In the genomic region with DNA sequence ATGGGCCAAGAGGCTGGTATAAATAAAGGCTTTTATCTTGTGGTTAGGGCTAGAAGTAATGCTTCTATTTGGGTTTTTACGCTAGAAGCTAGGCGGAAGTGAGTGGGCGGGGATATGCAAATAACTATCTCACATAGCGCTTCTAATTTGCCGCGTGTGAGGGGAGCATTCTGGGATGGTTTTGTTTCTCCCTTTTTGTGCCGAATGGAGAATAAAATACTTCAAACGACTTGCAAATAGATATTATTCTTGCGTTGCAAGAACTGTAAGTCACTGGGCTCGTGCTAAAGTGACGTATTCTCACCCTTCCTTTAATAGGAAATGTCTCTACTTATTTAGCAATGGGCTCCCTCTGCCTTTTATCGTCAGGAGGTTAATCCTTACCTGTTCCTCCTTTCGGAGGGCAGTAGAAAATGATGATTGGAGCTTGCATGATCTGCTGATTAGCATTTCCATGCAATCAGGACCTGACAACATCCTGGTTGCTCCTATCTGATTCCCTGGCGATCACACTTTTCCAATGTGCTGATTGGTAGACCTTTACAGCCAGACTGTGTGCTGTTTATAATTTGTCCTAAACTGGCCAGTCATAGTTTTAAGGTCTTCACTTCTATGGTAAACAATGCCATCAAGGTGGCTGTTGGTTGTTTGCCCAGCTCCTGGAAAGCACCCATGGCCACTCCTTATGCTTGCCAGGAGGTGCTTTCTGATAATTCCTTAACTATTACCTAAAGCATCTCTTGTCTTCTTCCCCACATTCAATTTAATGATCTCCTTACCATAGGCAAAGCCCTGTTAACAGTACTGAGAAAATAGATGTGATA, we compare ENCODE assay signal across 7 mouse cellular contexts. TPM values are rescaled to one million over a fixed set of nuclear protein-coding genes. Genes with fewer than 3 reads are reported as not detected.
A peak's percentile ranks its signal among the peaks of the same experiment; 100 is the strongest.
DNase-seq lines count a peak whose midpoint lies in the region; ATAC-seq and TF ChIP-seq lines count a peak whose summit lies in the region.

No protein-coding gene starts in this region.

- peak overlapping the region; percentile 99 for H3K27ac ChIP-seq in cortical plate, adult 2 months (ENCODE audit: insufficient read depth, low read length)

- peak overlapping the region; percentile 18 for H3K4me3 ChIP-seq in cortical plate, adult 2 months (ENCODE audit: insufficient read depth, low read length)

- peaks cover 4% of the 10 kb centered on the region for H3K4me1 ChIP-seq in cortical plate, adult 2 months (ENCODE audit: control insufficient read depth, insufficient read depth, low read length)

- ATAC-seq in megakaryocyte progenitor cell, adult 5-6 weeks (replicated peaks; ENCODE audit: poor library complexity): peak; percentile 68

- TF ChIP-seq POLR2A in cortical plate, adult 2 months (IDR thresholded peaks at IDR 0.05; ENCODE audit: extremely low read depth, insufficient read depth, low read length): peak; percentile 84; the same call in 1 of the 2 replicates

- intact Hi-C loops in left cerebral cortex, postnatal 14 days (cut with DNase I): no loop called here

- TF ChIP-seq CTCF in cortical plate, adult 2 months (IDR thresholded peaks at IDR 0.05; ENCODE audit: extremely low read depth, insufficient read depth, low read length): no peak

- DNase-seq in adrenal gland, adult (ENCODE audit: inconsistent age in 2 of 2, low spot score in 1 of 2): peak; percentile 86 to 97
- peak; percentile 71 to 75 for DNase-seq in gastrocnemius, adult 8-10 months (ENCODE audit: low spot score in 2 of 2)
- DNase-seq in induced T-regulatory cell, adult 2 months (ENCODE audit: low read depth): peak; percentile 99
- DNase-seq in left cerebral cortex, postnatal 14 days (ENCODE audit: low spot score in 2 of 2): peak; percentile 89 to 97
- DNase-seq in right cerebral cortex, postnatal 10 days (ENCODE audit: low spot score in 2 of 2): peak; percentile 93 to 94

RNA-seq across cellular contexts. Expression of gene Tmem107, which starts 2.7 kb away (rescaled TPM):
- polyA plus RNA-seq in cortical plate, adult 2 months (2012; rRNA removed): 20.6 and 21.4 TPM in 2 replicates
- 1 to 10 TPM; 2.9 to 7.0 (median 5.2) TPM for total RNA-seq in gastrocnemius, adult 8-10 months (2022)
- 10 to 100 TPM; 14.2 to 16.9 TPM for total RNA-seq in left cerebral cortex, postnatal 14 days (2021)
- total RNA-seq in megakaryocyte progenitor cell, adult 5-6 weeks (2015): 18.6 and 23.4 TPM in 2 replicates
- 23.9 and 40.6 TPM in 2 replicates for total RNA-seq in megakaryocyte progenitor cell, adult 5-6 weeks (2017)

RNA-seq across cellular contexts. Expression of gene Borcs6, which starts 13.8 kb away (rescaled TPM):
- polyA plus RNA-seq in cortical plate, adult 2 months (2012; rRNA removed): 32.5 and 34.1 TPM in 2 replicates
- total RNA-seq in gastrocnemius, adult 8-10 months (2022): 10 to 100 TPM; 22.4 to 26.2 (median 23.7) TPM
- total RNA-seq in left cerebral cortex, postnatal 14 days (2021): 10 to 100 TPM; 26.1 to 29.2 TPM
- 6.2 and 7.6 TPM in 2 replicates for total RNA-seq in megakaryocyte progenitor cell, adult 5-6 weeks (2015)
- 6.6 and 6.7 TPM in 2 replicates for total RNA-seq in megakaryocyte progenitor cell, adult 5-6 weeks (2017)

RNA-seq across cellular contexts. Expression of gene Vamp2, which starts 15.0 kb away (rescaled TPM):
- 1,153 and 1,156 TPM in 2 replicates for polyA plus RNA-seq in cortical plate, adult 2 months (2012; rRNA removed)
- total RNA-seq in gastrocnemius, adult 8-10 months (2022): 10 to 100 TPM; 31.4 to 39.6 (median 35.6) TPM
- 1,000 to 10,000 TPM; 1,220 to 1,271 TPM for total RNA-seq in left cerebral cortex, postnatal 14 days (2021)
- 36.6 and 41.2 TPM in 2 replicates for total RNA-seq in megakaryocyte progenitor cell, adult 5-6 weeks (2015)
- total RNA-seq in megakaryocyte progenitor cell, adult 5-6 weeks (2017): 8.2 and 12.8 TPM in 2 replicates

RNA-seq across cellular contexts. Expression of gene Per1, which starts 21.7 kb away (rescaled TPM):
- 48.3 and 57.6 TPM in 2 replicates for polyA plus RNA-seq in cortical plate, adult 2 months (2012; rRNA removed)
- total RNA-seq in gastrocnemius, adult 8-10 months (2022): 10 to 100 TPM; 58.8 to 81.4 (median 70.4) TPM
- 100 to 1,000 TPM in 1 of 2 experiments, 10 to 100 TPM in 1; 90.4 to 112 TPM for total RNA-seq in left cerebral cortex, postnatal 14 days (2021)
- total RNA-seq in megakaryocyte progenitor cell, adult 5-6 weeks (2015): 8.3 and 8.8 TPM in 2 replicates
- 4.0 and 4.8 TPM in 2 replicates for total RNA-seq in megakaryocyte progenitor cell, adult 5-6 weeks (2017)

RNA-seq across cellular contexts. Expression of gene Aurkb, which starts 27.8 kb away (rescaled TPM):
- polyA plus RNA-seq in cortical plate, adult 2 months (2012; rRNA removed): 0.57 and 1.2 TPM in 2 replicates
- total RNA-seq in gastrocnemius, adult 8-10 months (2022): under 1 TPM in 1 of 4 experiments, not detected in 3; 0.35 TPM
- total RNA-seq in left cerebral cortex, postnatal 14 days (2021): 1 to 10 TPM in 1 of 2 experiments, under 1 TPM in 1; 0.86 to 1.2 TPM
- 100 and 103 TPM in 2 replicates for total RNA-seq in megakaryocyte progenitor cell, adult 5-6 weeks (2015)
- 103 and 128 TPM in 2 replicates for total RNA-seq in megakaryocyte progenitor cell, adult 5-6 weeks (2017)

Comparison
In these comparisons a context has a peak if more than half of its experiments do, and no peak if none do; other contexts are left out.
1. Peak in every context shown above with its lines: DNase-seq, ATAC-seq, H3K4me3 ChIP-seq and H3K27ac ChIP-seq.
2. RNA of gene Vamp2, which starts 15.0 kb away (total RNA-seq): 1,220 to 1,271 TPM in left cerebral cortex, postnatal 14 days; 8.2 to 41.2 TPM in megakaryocyte progenitor cell, adult 5-6 weeks and 31.4 to 39.6 TPM in gastrocnemius, adult 8-10 months; every median in the first group is over 10 times any median in the second.